Mouse (Mus musculus): ENCODE results near the gene Agap1. TPM values are rescaled to one million over a fixed set of nuclear protein-coding genes. Genes with fewer than 3 reads are reported as not detected.

Agap1 gene
- polyA plus RNA-seq, 1 experiment from 2014 or later, result 10.3 TPM

DNA sequence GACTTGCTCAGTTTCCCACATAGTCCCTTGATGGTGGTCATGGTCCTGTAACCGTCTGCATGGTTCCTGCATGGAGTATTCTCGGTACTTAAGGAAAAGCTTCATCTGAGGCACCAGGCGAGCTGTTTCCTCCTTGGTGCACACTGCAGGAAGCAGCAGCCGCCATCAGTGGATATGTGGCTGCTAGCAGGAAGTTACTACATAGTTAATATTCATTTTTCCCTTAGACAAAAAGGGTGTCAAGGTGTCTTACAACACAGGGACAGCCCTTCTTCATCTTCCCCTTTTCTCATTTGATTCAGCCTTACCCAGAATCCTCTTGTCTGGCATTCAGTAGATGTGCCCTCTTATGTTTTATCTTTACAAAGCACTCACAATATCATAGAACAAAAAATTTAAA, 206.2 kb downstream of the Agap1 start:
- Histone ChIP-seq H3K27ac (no peak overlapping the region), H3K4me3 (no peak overlapping the region), H3K36me3 (peaks cover 10% of the 10 kb centered on the region), H3K9me3 (no peaks in the 10 kb centered on the region), H3K4me1 (peaks cover 10% of the 10 kb centered on the region), H3K27me3 (ENCODE audit: insufficient read depth, poor library complexity, severe bottlenecking) (no peaks in the 10 kb centered on the region)
- WGBS, result 78% methylated on average over 4 of the region's 4 CpGs
- no peak for DNase-seq (ENCODE audit: low spot score)

DNA sequence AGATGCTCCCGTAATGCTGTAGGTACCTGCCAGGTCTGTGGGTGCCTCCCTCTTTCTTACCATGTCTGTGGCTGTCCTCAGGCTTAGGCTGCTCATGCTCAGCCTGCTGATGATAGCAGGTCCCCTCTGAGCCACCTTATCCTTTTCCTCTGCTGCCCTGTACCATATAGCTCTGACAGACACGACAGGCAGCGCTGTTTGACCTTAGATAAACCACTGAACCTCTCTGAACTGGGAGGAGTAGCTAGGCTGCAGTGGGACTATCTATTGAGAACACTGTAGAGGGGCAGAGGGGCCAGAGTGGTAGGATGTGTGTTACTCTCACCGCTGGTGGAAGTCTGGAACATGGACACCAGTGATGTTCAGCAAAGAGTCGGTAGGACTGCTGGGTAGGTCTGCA, 211.5 kb downstream of the Agap1 start:
- no peaks in the 10 kb centered on the region for H3K9me3 ChIP-seq
- no peak overlapping the region for H3K4me3 ChIP-seq
- no peak overlapping the region for H3K27ac ChIP-seq
- H3K36me3 ChIP-seq, result peaks cover 28% of the 10 kb centered on the region
- no peaks in the 10 kb centered on the region for H3K27me3 ChIP-seq (ENCODE audit: insufficient read depth, poor library complexity, severe bottlenecking)
- DNase-seq (ENCODE audit: low spot score), result no peak
- 67% methylated on average over 5 of the region's 5 CpGs for WGBS
- peaks cover 18% of the 10 kb centered on the region; the same call in 1 of the 2 replicates for H3K4me1 ChIP-seq

DNA sequence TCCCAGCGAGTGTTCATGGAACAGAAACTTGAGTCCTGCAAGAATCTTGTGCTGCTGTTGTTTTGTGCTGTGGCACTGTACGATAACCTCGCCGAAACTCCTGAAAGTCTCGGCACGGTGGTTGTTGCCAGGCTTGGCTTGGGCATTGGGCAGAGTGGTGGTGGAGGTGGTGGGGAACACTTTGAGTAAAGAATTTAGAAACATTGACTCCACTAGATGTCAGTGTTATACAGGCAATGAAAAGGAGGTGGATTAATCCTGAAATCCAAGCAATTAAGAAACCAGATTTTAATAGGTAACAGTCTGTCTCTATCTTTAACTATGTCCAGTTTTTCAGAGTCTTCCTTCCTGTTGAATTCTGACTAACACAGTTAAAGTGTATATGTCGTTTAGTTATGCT, 212.8 kb downstream of the Agap1 start:
- DNase-seq (ENCODE audit: low spot score), result no peak
- Histone ChIP-seq H3K36me3 (peaks cover 39% of the 10 kb centered on the region), H3K9me3 (no peaks in the 10 kb centered on the region), H3K27me3 (ENCODE audit: insufficient read depth, poor library complexity, severe bottlenecking) (no peaks in the 10 kb centered on the region), H3K27ac (no peak overlapping the region), H3K4me1 (peaks cover 18% of the 10 kb centered on the region; the same call in 1 of the 2 replicates), H3K4me3 (no peak overlapping the region)
- WGBS, result 82% methylated on average over 7 of the region's 7 CpGs

DNA sequence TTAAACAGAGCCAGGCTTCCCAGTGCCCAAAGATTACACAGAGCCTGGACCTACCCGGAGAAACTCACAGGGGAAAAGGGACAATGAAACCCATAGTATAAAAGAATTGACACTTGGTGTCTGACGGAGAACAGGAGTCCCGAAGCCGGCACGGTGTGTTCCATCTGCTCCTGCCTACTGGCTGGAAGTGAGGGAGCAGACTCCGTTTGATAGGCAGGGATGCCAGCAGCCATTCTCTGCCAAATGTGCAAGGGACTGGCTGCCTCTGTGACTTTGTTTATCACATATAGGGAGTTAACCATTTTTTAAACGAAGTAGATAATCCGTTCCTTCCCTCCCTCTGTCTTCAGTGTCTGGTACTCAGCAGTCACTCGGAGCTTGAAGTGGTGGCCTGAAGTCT, 214.0 kb downstream of the Agap1 start:
- WGBS, result 61% methylated on average over 9 of the region's 9 CpGs
- Histone ChIP-seq H3K36me3 (peaks cover 51% of the 10 kb centered on the region), H3K27me3 (ENCODE audit: insufficient read depth, poor library complexity, severe bottlenecking) (no peaks in the 10 kb centered on the region), H3K27ac (no peak overlapping the region), H3K4me1 (peaks cover 18% of the 10 kb centered on the region; the same call in 1 of the 2 replicates), H3K4me3 (no peak overlapping the region), H3K9me3 (no peaks in the 10 kb centered on the region)
- no peak for DNase-seq (ENCODE audit: low spot score)

DNA sequence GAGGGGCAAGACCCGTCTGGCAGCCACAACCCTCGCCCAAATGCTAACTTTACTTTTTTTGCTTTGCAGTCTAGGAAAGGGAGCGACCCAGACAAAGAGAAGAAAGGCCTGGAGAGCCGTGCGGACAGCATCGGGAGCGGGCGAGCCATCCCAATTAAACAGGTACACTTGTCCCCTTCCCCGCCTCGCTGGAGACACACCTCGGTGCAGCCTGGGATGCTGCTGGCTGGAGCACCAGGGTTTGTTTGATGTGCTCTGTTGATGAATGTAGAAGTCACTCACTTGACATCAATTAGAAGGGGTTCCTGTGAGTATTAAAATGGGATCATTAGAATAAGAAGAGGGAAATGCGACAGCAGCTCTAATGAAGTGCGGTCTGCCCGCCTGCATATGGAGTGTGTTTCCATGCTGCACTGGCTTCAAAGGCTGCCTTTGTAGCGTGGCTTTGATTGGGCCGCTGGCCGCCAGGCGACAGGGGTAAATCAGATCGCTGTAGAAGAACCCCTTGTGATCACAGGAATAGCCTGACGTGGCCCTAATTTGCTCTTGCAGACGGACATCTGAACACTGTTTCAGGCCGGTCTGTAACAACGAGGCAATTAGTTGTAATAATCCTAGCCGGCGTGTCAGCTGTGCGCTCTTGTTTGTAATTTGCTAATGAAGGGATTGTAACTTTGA, 216.6 kb downstream of the Agap1 start:
- Histone ChIP-seq H3K9me3 (no peaks in the 10 kb centered on the region), H3K27ac (no peak overlapping the region), H3K4me1 (peaks cover 16% of the 10 kb centered on the region; the same call in 1 of the 2 replicates), H3K4me3 (no peak overlapping the region), H3K36me3 (peaks cover 50% of the 10 kb centered on the region), H3K27me3 (ENCODE audit: insufficient read depth, poor library complexity, severe bottlenecking) (no peaks in the 10 kb centered on the region)
- DNase-seq (ENCODE audit: low spot score), result no peak
- 86% methylated on average over 26 of the region's 26 CpGs for WGBS

DNA sequence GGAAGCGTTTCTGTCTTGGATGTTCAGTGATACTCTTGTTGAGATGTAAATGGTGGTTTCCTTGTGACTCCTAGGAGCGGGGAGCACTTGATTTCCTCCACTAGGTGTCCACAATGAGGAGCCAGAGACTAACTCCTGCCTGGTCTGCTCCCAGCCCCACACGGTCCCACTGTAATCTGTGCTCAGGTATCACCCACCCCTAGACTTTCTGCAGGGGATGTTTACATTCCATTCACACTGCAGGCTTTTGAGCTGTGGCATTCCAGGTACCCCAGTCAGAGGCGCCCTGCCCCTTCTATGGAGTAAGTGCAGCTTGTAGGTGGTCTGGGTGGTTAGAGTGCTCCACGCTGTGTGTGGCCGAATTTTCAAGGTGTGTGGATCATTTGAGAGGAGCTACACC, 218.5 kb downstream of the Agap1 start:
- Histone ChIP-seq H3K9me3 (no peaks in the 10 kb centered on the region), H3K36me3 (peaks cover 51% of the 10 kb centered on the region), H3K27me3 (ENCODE audit: insufficient read depth, poor library complexity, severe bottlenecking) (no peaks in the 10 kb centered on the region), H3K4me1 (peaks cover 7% of the 10 kb centered on the region; the same call in 1 of the 2 replicates), H3K4me3 (no peak overlapping the region), H3K27ac (no peak overlapping the region)
- no peak for DNase-seq (ENCODE audit: low spot score)
- whole genome bisulfite sequencing, result 80% methylated on average over 6 of the region's 6 CpGs

DNA sequence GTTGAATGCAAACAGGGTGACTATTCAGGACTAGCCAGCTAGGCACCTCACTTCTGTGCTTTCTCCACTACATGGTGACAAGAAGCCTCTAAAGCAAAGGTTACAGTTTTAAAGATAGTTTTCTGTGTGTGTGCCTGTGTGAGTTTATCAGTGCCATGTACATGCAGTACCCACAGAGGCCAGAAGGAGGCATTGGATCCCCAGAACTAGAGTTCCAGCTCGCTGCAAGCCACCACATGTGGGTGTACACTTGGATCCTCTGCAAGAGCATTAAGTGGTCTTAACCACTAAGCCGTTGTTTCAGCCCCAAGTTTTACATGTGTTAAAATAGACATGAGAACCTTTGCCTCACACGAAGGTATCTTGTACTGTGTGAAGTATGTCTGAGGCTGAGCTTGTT, 219.1 kb downstream of the Agap1 start:
- peaks cover 55% of the 10 kb centered on the region for H3K36me3 ChIP-seq
- DNase-seq (ENCODE audit: low spot score), result no peak
- 93% methylated on average over 3 of the region's 3 CpGs for WGBS

DNA sequence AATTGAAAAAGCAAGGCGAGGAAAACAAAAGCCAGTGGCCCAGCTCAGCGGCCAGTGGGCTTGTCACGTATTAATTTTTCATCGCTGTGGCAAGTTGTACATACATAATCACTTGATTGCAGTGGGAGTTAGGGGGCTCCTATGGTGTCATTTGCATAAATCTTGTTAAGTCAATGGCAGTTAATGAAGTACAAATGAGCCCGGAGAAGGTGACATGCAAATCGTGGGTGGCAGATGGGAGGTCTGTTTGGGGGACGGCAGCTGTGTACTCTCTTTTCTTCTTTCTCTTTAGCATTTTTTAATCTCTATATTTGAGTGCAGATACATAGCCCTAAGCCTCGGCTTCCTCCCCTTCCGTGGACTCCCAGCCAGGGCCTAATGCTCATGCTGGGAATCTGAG, 220.1 kb downstream of the Agap1 start:
- Histone ChIP-seq H3K27me3 (ENCODE audit: insufficient read depth, poor library complexity, severe bottlenecking) (no peaks in the 10 kb centered on the region), H3K9me3 (no peaks in the 10 kb centered on the region), H3K4me1 (no peaks in the 10 kb centered on the region; the same call in 1 of the 2 replicates), H3K27ac (no peak overlapping the region), H3K4me3 (no peak overlapping the region), H3K36me3 (peaks cover 54% of the 10 kb centered on the region)
- no peak for DNase-seq (ENCODE audit: low spot score)
- WGBS, result 84% methylated on average over 9 of the region's 9 CpGs

More for the DNA sequence above, 219.1 kb downstream of the Agap1 start:
- H3K4me1 ChIP-seq, result peaks cover 3% of the 10 kb centered on the region; the same call in 1 of the 2 replicates
- no peak overlapping the region for H3K4me3 ChIP-seq
- H3K9me3 ChIP-seq, result no peaks in the 10 kb centered on the region
- H3K27me3 ChIP-seq (ENCODE audit: insufficient read depth, poor library complexity, severe bottlenecking), result no peaks in the 10 kb centered on the region
- no peak overlapping the region for H3K27ac ChIP-seq

DNA sequence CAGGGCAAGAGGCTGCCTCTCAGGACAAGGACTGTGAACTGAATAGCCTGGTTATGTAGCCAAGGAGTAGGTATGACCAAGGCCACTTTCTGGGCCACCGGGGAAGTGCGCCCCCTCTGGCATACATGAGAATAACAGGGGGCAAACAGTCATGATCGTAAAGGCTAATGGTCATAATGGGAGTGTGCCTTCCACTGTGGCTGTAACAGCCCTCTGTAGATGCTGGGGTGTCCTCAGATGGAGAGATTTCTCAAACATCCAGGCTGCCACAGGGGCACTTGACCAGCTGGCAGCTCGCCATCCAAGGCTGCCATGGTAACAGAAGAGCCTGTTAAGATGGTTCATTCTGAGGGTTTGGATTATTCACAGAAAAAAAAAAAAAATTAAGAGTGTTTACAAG, 221.8 kb downstream of the Agap1 start:
- no peak for DNase-seq (ENCODE audit: low spot score)
- WGBS, result 76% methylated on average over 4 of the region's 4 CpGs

DNA sequence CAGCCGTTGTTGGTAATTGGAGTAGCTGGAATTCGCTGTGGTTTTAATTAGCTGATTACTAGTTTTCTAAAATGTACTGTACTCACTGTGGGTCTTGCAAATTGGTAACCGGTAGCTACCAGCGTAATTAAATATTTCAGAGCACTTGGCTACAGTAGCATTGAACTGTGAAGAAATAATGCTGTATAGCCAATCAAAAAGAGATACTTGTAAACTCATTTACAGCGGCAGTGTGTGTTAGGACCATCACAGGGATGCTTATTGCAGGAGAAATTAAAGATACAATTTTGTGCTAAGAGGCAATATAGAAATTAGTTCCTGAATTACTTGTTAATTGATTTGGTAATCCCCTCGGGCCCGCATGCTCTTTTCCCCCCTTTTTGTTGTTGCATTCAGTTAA, 226.1 kb downstream of the Agap1 start:
- Histone ChIP-seq H3K27me3 (ENCODE audit: insufficient read depth, poor library complexity, severe bottlenecking) (no peaks in the 10 kb centered on the region), H3K27ac (no peak overlapping the region), H3K9me3 (no peaks in the 10 kb centered on the region), H3K36me3 (peaks cover 26% of the 10 kb centered on the region), H3K4me1 (peaks cover 20% of the 10 kb centered on the region), H3K4me3 (no peak overlapping the region)
- WGBS, result 91% methylated on average over 7 of the region's 7 CpGs
- DNase-seq (ENCODE audit: low spot score), result no peak

More for the DNA sequence above, 221.8 kb downstream of the Agap1 start:
- Histone ChIP-seq H3K27me3 (ENCODE audit: insufficient read depth, poor library complexity, severe bottlenecking) (no peaks in the 10 kb centered on the region), H3K4me3 (no peak overlapping the region), H3K4me1 (no peaks in the 10 kb centered on the region; the same call in 1 of the 2 replicates), H3K27ac (no peak overlapping the region), H3K36me3 (peaks cover 44% of the 10 kb centered on the region), H3K9me3 (no peaks in the 10 kb centered on the region)

DNA sequence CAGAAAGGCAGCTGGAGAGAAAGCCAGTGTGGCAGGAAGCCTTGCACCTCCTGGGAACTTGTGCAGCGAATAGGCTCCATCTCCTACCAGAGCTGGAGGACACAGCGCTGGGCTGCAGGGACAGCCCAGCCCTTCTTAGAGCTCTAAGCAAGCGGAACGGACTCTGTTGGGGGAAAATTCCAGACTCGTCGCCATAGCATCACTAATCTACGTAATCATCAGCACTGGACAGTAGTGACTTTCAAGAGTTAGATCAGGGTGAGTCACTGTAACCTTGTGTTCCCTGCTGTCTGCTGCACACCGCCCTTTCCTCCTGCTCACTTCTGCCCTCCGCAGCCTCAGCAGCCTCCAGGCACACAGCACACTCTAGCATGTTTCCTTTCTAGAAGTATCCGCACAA, 234.3 kb downstream of the Agap1 start:
- Histone ChIP-seq H3K36me3 (peaks cover 17% of the 10 kb centered on the region), H3K27me3 (ENCODE audit: insufficient read depth, poor library complexity, severe bottlenecking) (no peaks in the 10 kb centered on the region), H3K9me3 (no peaks in the 10 kb centered on the region), H3K4me1 (peaks cover 65% of the 10 kb centered on the region), H3K4me3 (no peak overlapping the region), H3K27ac (peak overlapping the region; percentile 47)
- WGBS, result 54% methylated on average over 10 of the region's 10 CpGs
- no peak for DNase-seq (ENCODE audit: low spot score)

DNA sequence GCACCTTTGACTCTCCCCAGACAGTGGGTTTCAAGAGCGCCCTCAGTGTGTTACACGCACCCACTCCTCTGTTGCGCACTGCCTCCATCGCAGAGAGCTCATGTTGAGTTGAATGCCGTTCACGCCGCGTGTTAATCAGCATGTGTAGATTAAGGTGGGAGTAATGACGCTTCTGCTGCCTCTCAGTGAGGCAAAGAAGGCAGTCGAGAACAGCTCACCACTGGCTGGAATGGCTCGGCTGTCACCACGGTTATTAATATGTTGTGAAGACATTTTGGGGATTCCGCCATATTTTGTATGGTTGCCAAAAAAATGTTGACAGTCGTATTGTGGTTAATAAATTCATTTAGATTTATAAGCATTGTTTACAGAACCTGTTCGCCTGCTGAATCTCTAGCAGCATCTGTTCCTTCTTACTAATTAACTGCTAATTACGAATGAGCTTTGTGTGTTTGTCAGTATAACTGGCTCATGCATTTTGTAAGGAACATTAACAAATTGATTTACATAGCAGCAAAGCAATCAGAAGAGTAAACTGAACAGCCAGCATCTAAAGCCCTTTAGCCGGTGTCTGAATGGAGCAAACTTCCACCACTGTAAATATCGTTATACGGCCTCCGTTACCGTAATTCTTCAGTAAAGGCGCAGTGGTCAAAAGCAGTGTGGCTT, 235.1 kb downstream of the Agap1 start:
- peak overlapping the region; percentile 59; the same call in 1 of the 2 replicates for H3K27ac ChIP-seq
- H3K36me3 ChIP-seq, result peaks cover 15% of the 10 kb centered on the region
- H3K4me1 ChIP-seq, result peaks cover 63% of the 10 kb centered on the region
- H3K27me3 ChIP-seq (ENCODE audit: insufficient read depth, poor library complexity, severe bottlenecking), result no peaks in the 10 kb centered on the region
- WGBS, result 81% methylated on average over 22 of the region's 22 CpGs
- no peaks in the 10 kb centered on the region for H3K9me3 ChIP-seq
- no peak overlapping the region for H3K4me3 ChIP-seq
- DNase-seq (ENCODE audit: low spot score), result no peak

DNA sequence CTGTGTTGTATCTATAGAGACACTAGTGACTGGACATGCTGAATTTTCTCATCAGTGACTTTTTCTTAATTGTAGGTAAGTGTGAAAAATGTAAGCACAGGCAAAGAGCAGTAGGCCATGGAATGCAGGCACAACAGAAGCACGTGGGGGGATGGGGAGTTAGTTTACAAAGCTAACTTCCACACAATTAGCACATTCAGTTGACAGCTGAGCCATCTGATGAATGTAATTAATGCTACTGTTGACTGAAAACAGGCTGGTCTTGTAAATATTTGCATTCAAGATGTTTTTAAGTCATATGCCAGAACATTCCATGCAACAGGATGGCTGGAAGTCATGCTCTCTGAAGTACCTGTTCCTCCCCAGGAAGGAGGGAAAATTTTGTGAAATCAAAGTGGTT, 236.5 kb downstream of the Agap1 start:
- no peaks in the 10 kb centered on the region for H3K27me3 ChIP-seq (ENCODE audit: insufficient read depth, poor library complexity, severe bottlenecking)
- 57% methylated on average over 1 of the region's 1 CpGs for WGBS
- DNase-seq (ENCODE audit: low spot score), result no peak
- no peak overlapping the region for H3K27ac ChIP-seq
- peaks cover 2% of the 10 kb centered on the region for H3K36me3 ChIP-seq
- H3K4me3 ChIP-seq, result no peak overlapping the region
- no peaks in the 10 kb centered on the region for H3K9me3 ChIP-seq
- peaks cover 66% of the 10 kb centered on the region for H3K4me1 ChIP-seq

All from heart, embryonic 10.5 days (tissue).